Mouse (Mus musculus): ENCODE data around the gene Cux2. TPM values are rescaled to one million over a fixed set of nuclear protein-coding genes. Genes with fewer than 3 reads are reported as not detected.

The Cux2 gene
- total RNA-seq, 2 experiments from 2014 or later: 0.17 TPM; not detected in 1

DNA sequence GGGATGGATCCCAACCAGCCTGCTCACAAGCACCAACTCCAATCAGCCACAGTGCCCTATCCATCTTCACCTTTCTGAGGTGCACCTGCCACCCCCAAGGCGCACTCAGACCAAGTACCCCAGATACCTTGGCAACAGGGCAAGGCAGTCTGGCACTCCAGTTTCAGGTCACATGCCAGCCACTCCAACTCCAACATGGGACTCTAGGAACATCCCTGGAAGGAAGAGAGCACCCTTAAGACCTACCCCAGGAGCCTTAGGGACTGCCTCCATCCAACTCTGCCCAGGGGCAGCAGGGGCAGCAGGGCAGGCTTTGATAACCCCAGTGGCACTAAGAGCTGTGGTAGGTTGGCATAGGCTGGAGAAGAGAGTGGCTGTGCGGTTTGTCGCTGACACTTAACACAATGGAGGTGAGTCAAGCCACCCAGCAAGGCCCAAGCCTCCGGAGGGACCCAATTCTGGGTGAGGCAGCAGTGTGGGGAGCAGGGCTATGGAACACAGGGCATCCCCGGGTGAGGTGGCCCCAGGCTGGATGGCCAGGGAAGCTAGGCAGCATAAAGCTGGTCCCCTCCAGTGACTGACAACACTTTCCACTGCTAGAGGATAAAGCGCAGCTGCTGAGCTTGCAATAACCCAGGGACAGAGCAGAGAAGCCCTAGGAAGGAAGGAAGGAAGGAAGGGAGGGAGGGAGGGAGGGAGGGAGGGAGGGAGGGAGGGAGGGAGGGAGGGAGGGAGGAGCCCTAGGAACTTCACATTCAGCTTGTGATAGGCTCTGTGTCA, 217.3 kb downstream of the Cux2 start:
- ATAC-seq (replicated peaks; ENCODE audit: low FRiP score, poor library complexity, severe bottlenecking): no peak

DNA sequence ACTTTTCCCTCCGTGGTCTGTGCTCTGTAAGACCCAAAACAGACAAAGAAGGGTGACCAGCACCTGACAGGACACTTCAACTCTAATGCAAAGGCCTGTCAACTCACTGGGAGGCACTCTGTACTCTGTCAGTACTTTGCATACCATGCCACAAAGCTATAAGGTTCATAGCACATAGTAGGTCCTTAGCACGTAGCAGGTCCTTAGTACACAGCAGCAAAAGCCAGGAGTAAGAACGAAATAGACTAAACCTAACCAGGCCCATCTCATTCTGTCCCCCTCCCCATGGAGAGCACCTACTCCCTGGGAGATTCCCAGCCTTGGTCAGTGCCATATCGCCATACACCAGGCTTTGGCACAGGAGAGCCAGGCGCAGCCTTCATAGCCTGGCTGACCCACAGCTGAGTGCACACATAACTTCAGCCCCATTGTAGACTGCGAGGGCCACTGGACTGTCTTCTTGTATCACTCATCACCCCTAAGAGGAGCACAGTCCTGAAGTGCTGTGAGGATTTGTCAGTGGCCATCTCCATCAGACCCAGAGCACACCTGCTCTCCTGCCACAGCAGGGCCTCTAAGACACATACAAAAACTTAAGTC, 218.8 kb downstream of the Cux2 start:
- no peak for ATAC-seq (replicated peaks; ENCODE audit: low FRiP score, poor library complexity, severe bottlenecking)

DNA sequence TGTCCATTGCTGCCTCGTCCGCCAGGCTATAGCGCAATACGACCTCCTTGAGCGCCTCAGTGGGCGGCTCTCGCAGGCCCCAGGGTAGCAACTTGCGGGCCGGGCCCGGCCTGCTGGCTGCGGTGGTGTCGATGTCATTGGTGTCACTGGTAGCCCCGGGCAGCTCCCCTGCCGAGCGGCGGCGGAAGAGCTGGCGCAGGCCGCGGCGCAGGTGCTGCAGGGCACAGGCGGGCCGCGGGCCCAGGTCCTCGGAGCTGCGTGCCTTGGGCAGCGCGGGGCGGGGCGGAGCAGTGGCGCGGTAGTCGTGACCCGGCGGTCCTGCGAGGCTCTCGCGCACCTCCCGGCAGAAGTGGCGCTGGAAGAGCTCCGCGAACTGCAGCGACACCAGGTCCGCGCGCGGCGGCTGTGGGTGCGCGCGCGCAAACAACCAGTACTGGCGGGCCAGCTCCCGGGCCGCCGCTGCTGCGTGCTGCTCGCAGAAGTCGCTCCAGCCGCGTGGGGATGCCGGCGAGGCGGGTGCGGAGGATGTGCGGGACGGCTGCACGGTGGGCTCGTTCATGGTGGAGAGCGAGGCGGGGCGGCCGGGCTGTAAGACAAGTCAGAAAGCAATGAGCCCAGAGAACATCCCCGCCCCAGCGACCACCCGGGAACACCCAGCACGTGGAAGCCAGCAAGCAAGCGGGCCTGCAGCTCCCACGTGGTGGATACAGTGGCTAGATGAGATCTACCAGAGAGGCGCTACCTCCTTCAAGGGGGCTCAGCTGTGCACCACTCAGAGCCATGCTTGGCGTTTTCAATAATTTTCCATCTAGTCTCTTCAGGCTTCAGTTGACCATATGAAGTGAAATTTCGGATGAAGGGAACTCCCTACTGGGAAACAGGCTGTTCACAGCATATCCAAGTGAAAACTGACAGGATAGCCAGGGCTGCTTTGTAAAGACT, 221.1 kb downstream of the Cux2 start:
- ATAC-seq (replicated peaks; ENCODE audit: low FRiP score, poor library complexity, severe bottlenecking): no peak

DNA sequence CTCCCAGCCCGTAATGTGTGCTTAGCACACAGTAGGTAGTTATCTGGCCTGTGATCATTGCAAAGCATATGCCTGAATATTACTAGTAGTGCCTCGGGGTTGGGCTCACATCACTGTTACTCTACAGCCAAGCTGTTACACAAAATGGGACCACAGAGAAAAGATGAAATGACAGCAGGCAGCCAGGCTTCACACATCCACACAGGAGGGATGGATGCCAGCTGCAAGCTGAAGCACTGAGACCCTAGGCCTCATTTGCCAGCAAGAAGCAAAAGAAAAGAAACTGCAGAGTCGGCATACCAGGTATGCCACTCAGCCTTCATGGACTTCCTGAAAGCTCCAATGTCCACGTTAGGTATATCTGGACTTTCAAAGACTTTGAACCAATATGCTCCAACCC, 222.0 kb downstream of the Cux2 start:
- no peak for ATAC-seq (replicated peaks; ENCODE audit: low FRiP score, poor library complexity, severe bottlenecking)

DNA sequence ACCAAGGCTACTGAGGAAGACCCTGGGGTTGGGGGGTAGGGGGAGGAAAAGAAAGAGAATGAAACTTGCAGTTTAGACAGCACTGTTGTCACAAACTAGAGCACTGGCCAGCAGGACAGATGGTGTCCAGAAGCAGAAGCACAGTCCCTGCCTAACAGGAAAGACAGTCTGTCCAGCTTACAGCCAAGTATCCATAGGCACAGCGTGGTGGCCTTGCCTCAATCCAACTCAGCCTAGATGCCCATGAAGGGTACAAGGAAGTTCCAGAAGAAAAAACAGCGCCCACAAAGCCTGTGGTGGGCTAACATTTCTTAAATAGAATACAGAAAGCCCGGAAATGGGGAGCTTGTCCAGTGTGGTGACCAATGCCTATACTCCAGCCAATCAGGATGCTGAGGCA, 224.3 kb downstream of the Cux2 start:
- ATAC-seq (replicated peaks; ENCODE audit: low FRiP score, poor library complexity, severe bottlenecking): no peak

DNA sequence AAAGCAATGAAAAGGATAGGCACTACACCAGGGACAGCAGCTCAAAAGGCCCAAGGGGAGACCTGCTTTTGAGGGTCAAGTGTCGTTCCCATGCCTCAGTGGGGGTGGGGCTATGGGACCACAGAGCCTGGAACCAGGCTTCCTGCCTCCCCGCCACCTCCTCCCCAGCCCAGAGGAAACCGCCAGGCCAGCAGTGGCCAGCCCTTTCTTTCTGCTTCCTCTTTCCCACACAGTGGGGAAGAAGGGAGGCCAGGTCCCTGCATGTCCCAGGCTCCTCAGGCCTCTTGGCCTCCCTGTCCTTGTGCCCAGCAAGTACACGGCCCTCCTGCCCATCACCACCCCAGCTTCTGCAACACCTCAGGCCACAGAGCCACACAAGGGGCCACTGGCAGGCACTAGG, 225.8 kb downstream of the Cux2 start:
- no peak for ATAC-seq (replicated peaks; ENCODE audit: low FRiP score, poor library complexity, severe bottlenecking)

DNA sequence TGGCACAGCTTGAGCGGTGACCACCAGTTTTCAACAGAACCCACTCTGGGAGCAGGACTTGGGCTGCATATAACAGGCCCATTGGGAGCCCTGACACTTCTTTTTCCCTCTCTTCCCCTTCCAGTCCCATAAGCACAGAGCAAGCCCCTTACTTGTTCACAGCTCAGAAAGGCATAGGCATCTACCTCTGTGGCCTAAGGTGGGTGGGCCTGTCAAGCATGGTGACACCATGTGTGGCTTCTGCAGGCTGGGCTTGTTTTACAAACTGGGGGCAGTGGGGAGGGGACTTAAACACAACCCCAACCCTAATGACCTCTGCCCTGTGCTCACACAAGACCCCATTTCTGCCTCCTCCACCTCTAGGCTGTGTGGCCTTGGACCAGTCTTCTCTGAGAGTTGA, 226.2 kb downstream of the Cux2 start:
- no peak for ATAC-seq (replicated peaks; ENCODE audit: low FRiP score, poor library complexity, severe bottlenecking)

DNA sequence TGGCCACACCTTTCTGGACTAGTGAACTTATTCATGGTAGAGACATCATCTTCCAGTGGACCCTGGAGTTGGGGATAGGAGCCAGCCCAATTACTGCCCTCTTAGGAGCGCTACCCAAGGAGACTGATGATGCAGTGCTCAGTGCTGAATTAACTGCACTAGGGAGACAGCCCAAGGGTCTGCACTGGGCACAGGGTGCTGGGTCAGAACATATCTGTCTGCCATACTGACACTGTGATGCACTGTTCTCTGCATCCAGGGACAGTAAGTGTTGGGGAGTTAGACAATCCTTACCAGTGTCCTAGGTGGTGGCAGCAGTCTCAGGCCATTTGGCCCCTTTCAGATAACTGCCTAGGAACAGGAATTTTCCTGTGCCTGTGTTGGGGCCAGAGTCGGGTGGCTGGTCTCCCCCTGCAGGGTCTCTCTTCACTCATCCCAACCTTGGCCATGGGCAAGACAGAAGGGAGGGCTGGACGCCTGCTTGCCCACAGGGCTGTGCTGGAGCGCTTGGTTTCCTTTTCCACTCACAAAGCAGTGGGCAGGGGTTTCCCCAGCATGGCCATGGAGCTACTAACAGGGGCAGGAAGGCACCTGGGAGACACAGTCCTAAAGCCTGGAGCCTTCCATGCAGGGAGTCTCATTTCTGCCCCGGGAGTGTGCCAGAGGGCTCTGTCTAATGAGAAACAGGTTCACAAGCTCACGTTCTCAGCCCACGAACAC, 227.0 kb downstream of the Cux2 start:
- no peak for ATAC-seq (replicated peaks; ENCODE audit: low FRiP score, poor library complexity, severe bottlenecking)

DNA sequence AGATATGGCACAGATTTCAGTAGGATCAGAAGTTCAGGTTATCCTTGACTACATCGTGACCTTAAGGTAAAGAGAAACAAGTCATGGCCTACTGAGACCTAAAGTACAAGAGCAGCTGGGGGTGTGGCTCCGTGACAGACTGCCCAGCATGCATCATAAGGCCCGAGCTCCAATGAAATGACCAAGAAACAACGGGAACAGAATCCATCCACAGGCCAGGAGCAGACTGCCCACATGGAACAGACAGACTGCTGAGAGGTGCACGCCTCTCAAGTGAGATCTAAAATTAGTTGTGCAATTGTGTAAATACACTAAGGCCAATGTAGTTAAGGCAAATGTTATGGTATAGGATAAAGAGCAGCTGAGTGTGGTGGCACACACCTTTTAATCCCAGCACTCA, 228.3 kb downstream of the Cux2 start:
- ATAC-seq (replicated peaks; ENCODE audit: low FRiP score, poor library complexity, severe bottlenecking): no peak

DNA sequence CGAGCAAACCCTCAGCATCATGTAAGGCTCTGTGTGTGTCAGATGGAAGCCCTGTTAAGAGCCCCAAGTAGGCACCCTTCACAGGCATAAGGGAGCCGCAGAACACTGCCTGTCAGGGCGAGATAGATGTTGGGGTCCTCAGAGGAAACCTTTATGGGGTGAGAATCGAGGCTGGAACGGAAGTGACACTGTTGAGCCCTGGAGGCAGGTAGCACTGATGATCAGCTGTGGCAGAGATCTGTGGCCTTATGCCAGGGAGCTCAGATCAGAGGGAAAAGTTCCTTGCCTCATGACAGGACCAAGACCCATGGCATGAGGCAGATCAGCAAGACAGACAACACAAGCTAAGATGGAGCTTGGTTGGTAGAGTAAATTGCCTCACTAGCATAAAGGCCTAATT, 228.8 kb downstream of the Cux2 start:
- no peak for ATAC-seq (replicated peaks; ENCODE audit: low FRiP score, poor library complexity, severe bottlenecking)

DNA sequence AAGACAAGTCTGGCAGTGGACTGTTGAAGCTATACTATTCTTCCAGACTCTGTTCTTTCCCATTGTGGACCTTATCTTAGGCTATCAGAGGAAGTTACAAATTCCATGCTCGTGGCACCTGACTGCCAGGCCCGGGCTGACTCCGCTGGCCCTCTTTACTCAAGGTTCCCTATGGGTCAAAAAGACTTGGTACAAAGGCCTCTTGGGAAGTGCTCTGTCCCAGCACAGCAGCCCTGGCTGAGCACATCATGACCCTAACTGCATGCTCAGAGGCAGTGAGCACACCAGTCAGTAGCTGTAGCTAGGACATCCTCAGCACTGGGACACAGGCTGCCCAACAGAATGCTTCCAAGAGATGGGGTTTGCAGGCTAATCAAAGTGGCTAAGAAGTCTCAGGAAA, 229.2 kb downstream of the Cux2 start:
- no peak for ATAC-seq (replicated peaks; ENCODE audit: low FRiP score, poor library complexity, severe bottlenecking)

DNA sequence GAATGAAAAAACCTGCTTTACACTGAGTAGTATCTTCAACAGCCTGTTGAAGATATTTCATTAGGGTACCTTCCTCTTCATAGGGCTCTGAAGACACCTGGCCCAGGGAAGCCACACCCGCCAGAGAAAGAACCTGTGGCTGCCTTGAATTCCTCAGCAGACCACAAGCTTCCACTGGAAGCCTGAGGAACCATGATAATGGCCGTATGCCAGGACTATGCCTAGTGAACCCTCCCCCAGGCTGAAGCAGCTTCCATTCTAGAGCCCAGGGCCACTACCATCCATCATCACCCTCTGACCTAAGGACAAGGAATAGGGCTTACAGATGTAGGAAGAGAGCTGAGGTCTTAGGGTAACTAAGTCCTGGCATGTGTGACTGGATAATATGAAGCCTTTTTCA, 229.7 kb downstream of the Cux2 start:
- no peak for ATAC-seq (replicated peaks; ENCODE audit: low FRiP score, poor library complexity, severe bottlenecking)

DNA sequence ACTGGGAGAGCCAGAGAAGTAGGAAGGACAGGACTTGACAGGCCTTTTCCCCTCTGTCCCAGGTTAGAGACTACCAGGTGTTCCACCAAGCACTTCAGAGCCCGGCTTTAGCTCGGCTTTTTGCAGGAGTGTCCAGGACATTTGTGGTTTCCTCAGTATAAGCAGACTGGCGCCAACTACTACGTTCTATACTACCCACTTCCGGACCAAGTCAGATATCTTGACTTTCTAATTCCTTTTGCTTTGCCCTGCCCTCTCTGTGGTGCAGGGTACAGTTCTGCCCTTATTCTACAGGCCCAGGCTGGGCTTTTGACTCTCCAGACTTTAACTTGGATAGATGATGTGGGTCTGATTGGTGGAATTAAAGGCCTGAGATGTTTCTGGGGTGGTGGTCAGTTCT, 230.3 kb downstream of the Cux2 start:
- ATAC-seq (replicated peaks; ENCODE audit: low FRiP score, poor library complexity, severe bottlenecking): no peak

DNA sequence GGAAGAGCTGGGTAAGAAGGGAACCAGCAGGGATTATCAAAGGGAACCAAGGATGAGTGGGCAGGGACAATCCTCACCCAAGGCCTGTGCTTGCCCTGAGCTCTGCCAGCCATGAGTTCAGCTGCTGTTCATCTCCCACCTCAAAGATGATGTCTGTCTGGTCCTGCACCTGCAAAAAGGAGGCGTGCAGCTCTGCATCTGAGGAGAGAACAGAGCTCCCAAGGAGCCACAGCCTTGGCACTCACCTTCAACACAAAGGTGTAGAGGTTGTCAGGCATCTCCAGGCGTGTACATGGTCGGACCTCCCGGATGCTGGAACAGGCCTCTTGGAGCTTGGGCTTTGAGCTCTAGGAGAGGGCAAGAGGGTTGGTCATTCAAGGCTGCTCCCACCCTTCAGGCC, 231.0 kb downstream of the Cux2 start:
- ATAC-seq (replicated peaks; ENCODE audit: low FRiP score, poor library complexity, severe bottlenecking): no peak

DNA sequence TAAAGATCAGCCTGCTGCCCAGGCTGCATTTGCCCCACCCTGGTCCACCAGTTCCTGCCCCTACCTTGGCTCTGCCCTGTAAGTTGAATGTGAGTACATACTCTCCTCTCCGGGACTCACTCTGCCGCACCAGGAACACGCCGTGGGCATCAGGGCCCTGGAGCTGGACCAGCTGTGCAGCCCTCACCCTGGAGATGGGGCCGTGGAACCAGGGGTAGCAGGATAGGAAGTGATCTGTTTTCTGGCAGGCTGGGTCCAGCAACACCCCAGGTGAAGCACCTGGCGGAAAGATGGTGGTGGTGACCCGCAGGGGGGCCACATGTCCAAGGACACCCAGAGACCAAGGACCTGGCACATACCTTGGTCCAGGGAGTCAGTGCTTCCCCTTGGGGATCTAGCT, 231.5 kb downstream of the Cux2 start:
- ATAC-seq (replicated peaks; ENCODE audit: low FRiP score, poor library complexity, severe bottlenecking): no peak

DNA sequence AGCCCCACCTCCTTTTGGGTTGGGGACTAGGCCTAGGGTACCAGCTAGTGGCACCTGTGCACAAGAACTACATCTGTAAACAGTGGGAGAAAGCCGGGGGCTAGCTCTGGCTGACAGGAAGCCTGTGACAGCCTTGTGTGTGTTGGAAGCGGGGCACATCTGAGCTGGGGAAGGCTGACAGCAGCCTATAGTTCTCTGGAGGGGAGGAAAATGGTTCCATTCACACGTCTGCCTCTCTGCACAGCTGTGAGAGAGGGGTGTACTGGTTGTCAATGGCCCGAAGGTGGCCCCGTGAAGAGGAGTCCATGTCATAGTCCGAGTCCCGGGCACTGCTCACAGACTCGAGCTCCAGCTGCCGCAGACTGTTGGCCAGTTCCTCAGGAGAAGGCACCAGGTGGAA, 232.4 kb downstream of the Cux2 start:
- ATAC-seq (replicated peaks; ENCODE audit: low FRiP score, poor library complexity, severe bottlenecking): no peak

DNA sequence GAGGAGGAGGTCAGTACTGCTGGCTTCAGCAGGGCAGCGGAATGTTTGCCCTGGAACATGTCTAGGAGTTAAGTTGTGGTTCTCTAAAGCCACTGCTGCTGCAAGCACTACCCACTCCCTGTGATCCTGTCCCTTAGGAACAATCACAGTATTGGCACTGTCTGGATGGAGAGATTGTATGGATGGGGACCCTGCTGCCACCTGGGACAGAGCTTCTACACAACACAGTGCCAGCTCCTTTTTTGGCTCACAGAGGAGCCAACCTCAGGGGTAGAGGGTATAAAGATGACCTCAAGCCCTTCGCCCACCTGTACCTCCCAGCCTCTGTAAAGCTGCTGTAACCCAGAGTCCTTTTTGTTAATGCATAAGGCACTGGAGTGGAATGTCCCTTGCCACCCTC, 233.3 kb downstream of the Cux2 start:
- ATAC-seq (replicated peaks; ENCODE audit: low FRiP score, poor library complexity, severe bottlenecking): no peak

DNA sequence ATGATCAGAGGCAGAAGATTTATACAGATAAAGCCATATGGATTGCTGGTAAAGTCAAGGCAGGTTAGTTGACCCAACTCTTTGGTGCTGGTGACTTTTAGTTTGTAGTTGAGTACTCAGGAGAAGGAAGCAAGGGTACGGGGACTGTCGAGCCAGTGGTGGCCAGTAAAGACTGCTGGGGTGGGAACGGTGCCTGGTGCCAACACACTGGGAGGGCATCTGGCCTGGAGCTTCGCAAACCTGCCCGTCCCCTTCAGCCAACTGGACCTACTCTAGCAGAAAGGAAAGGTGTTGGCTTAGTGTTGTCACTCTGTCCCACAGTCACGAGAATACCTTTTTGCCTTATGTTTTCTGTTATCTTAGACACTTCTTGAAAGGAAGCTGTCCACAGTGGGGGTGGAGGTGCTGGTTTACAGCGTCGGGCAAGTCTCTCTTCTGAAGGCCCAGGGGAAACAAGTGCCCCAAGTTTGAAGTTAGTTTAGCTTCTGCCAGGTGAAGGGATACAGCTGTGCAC, 234.0 kb downstream of the Cux2 start:
- no peak for ATAC-seq (replicated peaks; ENCODE audit: low FRiP score, poor library complexity, severe bottlenecking)

DNA sequence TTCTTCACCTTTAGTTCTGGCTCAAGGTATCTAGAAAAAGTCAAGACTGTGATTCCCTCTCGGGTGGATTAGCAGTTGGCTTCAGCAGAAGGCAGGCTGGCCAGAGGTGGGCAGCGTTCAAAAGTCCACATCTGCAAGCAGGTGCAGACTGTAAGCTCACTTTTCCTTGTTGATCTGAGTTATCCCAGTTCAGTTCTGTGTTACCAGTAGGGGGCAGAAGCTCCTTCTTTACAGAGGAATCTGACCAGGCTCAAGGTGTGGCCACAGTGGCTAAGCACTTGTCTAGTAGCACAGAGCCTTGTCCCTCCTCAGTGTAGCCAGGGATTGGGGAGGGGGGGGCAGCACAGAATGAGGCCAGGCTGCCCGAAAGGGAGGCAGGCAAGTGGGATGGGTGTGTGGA, 234.8 kb downstream of the Cux2 start:
- ATAC-seq (replicated peaks; ENCODE audit: low FRiP score, poor library complexity, severe bottlenecking): no peak

DNA sequence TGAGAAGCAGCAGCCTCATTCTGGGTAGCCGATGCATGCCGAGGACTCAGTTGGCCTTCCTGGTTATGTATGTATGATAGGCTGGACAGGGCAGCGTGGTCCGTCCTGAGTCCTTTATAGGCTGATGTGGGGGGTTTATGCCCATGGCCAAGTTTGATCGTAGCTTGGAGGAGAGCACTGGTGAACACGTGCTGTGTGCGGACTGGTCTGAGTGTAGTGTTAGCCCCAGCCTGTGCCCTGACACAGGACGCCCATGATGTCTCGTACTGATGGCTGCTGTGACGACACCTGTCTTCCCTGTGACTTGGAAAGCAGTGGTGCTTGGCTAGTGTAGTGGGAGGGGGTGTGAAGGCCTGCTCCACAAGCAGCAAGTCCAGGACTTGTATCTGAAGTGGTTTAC, 236.2 kb downstream of the Cux2 start:
- no peak for ATAC-seq (replicated peaks; ENCODE audit: low FRiP score, poor library complexity, severe bottlenecking)

Data from erythroblast, adult 5-6 weeks (primary cell).